Mouse (Mus musculus): Measurements from ENCODE around the gene Il21. TPM values are rescaled to one million over a fixed set of nuclear protein-coding genes. Genes with fewer than 3 reads are reported as not detected.

Gene Il21
- polyA plus RNA-seq, 1 experiment, result 0.10 TPM

GRCm38 (mm10) chr3:37182415-37183269 is 49.8 kb downstream of the Il21 start:
- 13% methylated on average over 16 of the region's 16 CpGs for WGBS
- Histone ChIP-seq H3K4me3 (replicated peaks; ENCODE audit: insufficient read depth, low read depth, low read length) (no peak overlapping the region), H3K4me1 (ENCODE audit: control insufficient read depth, insufficient read depth, low read length) (no peaks in the 10 kb centered on the region), H3K27me3 (ENCODE audit: control insufficient read depth, insufficient read depth, low read length) (no peaks in the 10 kb centered on the region), H3K27ac (ENCODE audit: insufficient read depth, low read length) (no peak overlapping the region)
- TF ChIP-seq CTCF (IDR thresholded peaks at IDR 0.05; ENCODE audit: borderline replicate concordance, insufficient read depth, low read depth, low read length) (no peak), POLR2A (IDR thresholded peaks at IDR 0.05; ENCODE audit: borderline replicate concordance, insufficient read depth, low read length) (no peak)
- peak; percentile 10 to 25 for DNase-seq

- H3K4me3 ChIP-seq (replicated peaks; ENCODE audit: insufficient read depth, low read depth, low read length), result no peak overlapping the region
- no peak for TF ChIP-seq CTCF (IDR thresholded peaks at IDR 0.05; ENCODE audit: borderline replicate concordance, insufficient read depth, low read depth, low read length)
- no peak for TF ChIP-seq POLR2A (IDR thresholded peaks at IDR 0.05; ENCODE audit: borderline replicate concordance, insufficient read depth, low read length)
- no peak for DNase-seq
- H3K27ac ChIP-seq (ENCODE audit: insufficient read depth, low read length), result no peak overlapping the region
- H3K4me1 ChIP-seq (ENCODE audit: control insufficient read depth, insufficient read depth, low read length), result no peaks in the 10 kb centered on the region
- 47% methylated on average over 2 of the region's 2 CpGs for WGBS
- H3K27me3 ChIP-seq (ENCODE audit: control insufficient read depth, insufficient read depth, low read length), result no peaks in the 10 kb centered on the region
These were observed 51.4 kb downstream of the Il21 start for GRCm38 (mm10) chr3:37181041-37181440.

GRCm38 (mm10) chr3:37180039-37180743 is 52.2 kb downstream of the Il21 start:
- H3K4me1 ChIP-seq (ENCODE audit: control insufficient read depth, insufficient read depth, low read length), result no peaks in the 10 kb centered on the region
- WGBS, result 86% methylated on average over 12 of the region's 12 CpGs
- no peaks in the 10 kb centered on the region for H3K27me3 ChIP-seq (ENCODE audit: control insufficient read depth, insufficient read depth, low read length)
- DNase-seq, result no peak
- no peak overlapping the region for H3K27ac ChIP-seq (ENCODE audit: insufficient read depth, low read length)
- no peak overlapping the region for H3K4me3 ChIP-seq (replicated peaks; ENCODE audit: insufficient read depth, low read depth, low read length)
- no peak for TF ChIP-seq POLR2A (IDR thresholded peaks at IDR 0.05; ENCODE audit: borderline replicate concordance, insufficient read depth, low read length)
- TF ChIP-seq CTCF (IDR thresholded peaks at IDR 0.05; ENCODE audit: borderline replicate concordance, insufficient read depth, low read depth, low read length), result 0 out of 2 replicates have a peak, but pooled peaks have one; percentile 2

DNA sequence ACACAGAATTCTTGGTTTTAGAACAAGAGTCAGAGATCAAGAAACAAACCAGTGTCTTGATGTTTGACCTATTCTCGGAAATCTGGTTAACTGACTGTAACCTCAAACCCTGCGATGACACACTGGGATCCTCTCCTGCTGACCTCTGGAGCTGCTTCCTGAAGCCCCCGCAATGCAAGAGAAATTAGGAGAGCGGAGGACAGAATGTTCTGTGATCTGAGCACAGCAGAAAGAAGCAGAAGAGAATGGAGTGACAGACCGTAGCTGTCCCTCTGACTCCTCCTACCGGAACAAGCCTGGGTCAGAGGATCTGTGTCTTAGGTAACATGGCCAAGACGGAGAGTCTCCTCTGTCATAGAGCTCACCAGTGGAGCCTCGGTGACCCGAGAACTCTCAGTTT is 53.0 kb downstream of the Il21 start:
- no peaks in the 10 kb centered on the region for H3K4me1 ChIP-seq (ENCODE audit: control insufficient read depth, insufficient read depth, low read length)
- no peak overlapping the region for H3K27ac ChIP-seq (ENCODE audit: insufficient read depth, low read length)
- H3K4me3 ChIP-seq (replicated peaks; ENCODE audit: insufficient read depth, low read depth, low read length), result no peak overlapping the region
- DNase-seq, result no peak
- 91% methylated on average over 9 of the region's 9 CpGs for WGBS
- TF ChIP-seq CTCF (IDR thresholded peaks at IDR 0.05; ENCODE audit: borderline replicate concordance, insufficient read depth, low read depth, low read length) (no peak), POLR2A (IDR thresholded peaks at IDR 0.05; ENCODE audit: borderline replicate concordance, insufficient read depth, low read length) (no peak)
- no peaks in the 10 kb centered on the region for H3K27me3 ChIP-seq (ENCODE audit: control insufficient read depth, insufficient read depth, low read length)

DNA sequence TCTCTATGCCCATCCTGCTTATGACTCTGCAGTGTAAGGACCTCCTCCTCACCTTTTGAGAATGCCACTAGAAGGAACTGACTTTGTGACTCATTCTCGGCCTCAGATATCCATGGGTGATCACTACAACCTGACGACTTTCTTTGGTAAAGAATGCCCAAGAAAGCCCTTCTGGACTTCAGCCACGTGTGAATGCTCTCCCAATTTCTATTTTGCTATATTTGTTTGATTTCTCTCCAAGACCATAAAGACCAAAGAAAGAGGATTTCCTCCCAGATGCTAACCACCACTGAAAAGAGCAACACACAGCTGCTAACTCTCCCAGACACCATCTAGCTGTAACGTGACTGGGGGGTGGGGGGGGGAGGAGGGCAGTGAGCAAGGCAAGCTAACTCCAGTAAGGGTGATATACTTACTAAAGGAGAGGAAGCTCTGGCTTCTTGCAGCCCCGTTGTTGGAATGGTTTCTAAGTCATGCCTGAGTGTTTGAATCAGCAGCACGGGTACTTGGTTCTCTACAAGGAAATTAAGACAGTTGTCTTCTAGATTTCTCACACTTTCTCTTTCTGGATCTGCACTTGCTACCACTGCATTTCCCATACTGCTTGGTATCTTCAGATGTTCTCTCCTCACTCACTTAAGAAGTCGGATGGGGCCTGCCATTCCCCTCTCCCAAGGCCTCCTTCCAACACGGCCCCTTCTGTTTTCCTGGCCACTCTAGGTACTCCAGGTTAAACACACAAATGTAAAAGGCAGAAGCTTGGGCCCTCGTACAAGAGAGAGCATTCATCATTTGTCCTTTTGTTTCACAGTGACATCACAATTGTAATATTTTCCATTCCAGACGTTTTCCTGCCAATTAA is 57.5 kb downstream of the Il21 start:
- Histone ChIP-seq H3K4me1 (ENCODE audit: control insufficient read depth, insufficient read depth, low read length) (no peaks in the 10 kb centered on the region), H3K4me3 (replicated peaks; ENCODE audit: insufficient read depth, low read depth, low read length) (no peak overlapping the region), H3K27ac (ENCODE audit: insufficient read depth, low read length) (no peak overlapping the region), H3K27me3 (ENCODE audit: control insufficient read depth, insufficient read depth, low read length) (no peaks in the 10 kb centered on the region)
- TF ChIP-seq POLR2A (IDR thresholded peaks at IDR 0.05; ENCODE audit: borderline replicate concordance, insufficient read depth, low read length), result no peak
- TF ChIP-seq CTCF (IDR thresholded peaks at IDR 0.05; ENCODE audit: borderline replicate concordance, insufficient read depth, low read depth, low read length), result no peak
- DNase-seq, result no peak
- 63% methylated on average over 10 of the region's 10 CpGs for WGBS

GRCm38 (mm10) chr3:37173285-37173684 is 59.2 kb downstream of the Il21 start:
- no peak overlapping the region for H3K27ac ChIP-seq (ENCODE audit: insufficient read depth, low read length)
- no peaks in the 10 kb centered on the region for H3K27me3 ChIP-seq (ENCODE audit: control insufficient read depth, insufficient read depth, low read length)
- no peaks in the 10 kb centered on the region for H3K4me1 ChIP-seq (ENCODE audit: control insufficient read depth, insufficient read depth, low read length)
- DNase-seq, result no peak
- H3K4me3 ChIP-seq (replicated peaks; ENCODE audit: insufficient read depth, low read depth, low read length), result no peak overlapping the region
- WGBS, result 91% methylated on average over 8 of the region's 8 CpGs
- TF ChIP-seq CTCF (IDR thresholded peaks at IDR 0.05; ENCODE audit: borderline replicate concordance, insufficient read depth, low read depth, low read length) (no peak), POLR2A (IDR thresholded peaks at IDR 0.05; ENCODE audit: borderline replicate concordance, insufficient read depth, low read length) (no peak)

Other genes starting within 250 kb of the Il21 start
- not detected in 2 replicates for gene Adad1, start 169.1 kb downstream of the Il21 start, polyA plus RNA-seq (2012; rRNA removed)
- gene Il2, start 106.7 kb downstream of the Il21 start, polyA plus RNA-seq (2012; rRNA removed), result 0.30 and 0.36 TPM in 2 replicates
- gene Bbs12, start 79.9 kb upstream of the Il21 start, polyA plus RNA-seq (2012; rRNA removed), result 1.4 and 1.9 TPM in 2 replicates
- gene Cetn4, start 80.1 kb upstream of the Il21 start, polyA plus RNA-seq (2012; rRNA removed), result 7.7 and 8.1 TPM in 2 replicates
- 1.8 and 2.3 TPM in 2 replicates for gene Fgf2, start 115.7 kb upstream of the Il21 start, polyA plus RNA-seq (2012; rRNA removed)
- gene Spata5, start 187.3 kb upstream of the Il21 start, polyA plus RNA-seq (2012; rRNA removed), result 8.0 and 9.0 TPM in 2 replicates
- gene Nudt6, start 187.6 kb upstream of the Il21 start, polyA plus RNA-seq (2012; rRNA removed), result 9.3 TPM in 2 replicates

All from cerebellum, adult 2 months (tissue).